Mouse (Mus musculus) kidney, adult 8-10 months (tissue): Measurements from ENCODE around the gene Zcchc10.
"Not testable (repeated sequence)": the region's sequence is repeated elsewhere in the genome, so short reads cannot be mapped to it uniquely, and the experiment has no call there.

Experiments
- DNase-seq, 2 experiments: peaks; one replicate each; pipeline ENCODE4 v3.0.0; 2022

Gene Zcchc10

DNA sequence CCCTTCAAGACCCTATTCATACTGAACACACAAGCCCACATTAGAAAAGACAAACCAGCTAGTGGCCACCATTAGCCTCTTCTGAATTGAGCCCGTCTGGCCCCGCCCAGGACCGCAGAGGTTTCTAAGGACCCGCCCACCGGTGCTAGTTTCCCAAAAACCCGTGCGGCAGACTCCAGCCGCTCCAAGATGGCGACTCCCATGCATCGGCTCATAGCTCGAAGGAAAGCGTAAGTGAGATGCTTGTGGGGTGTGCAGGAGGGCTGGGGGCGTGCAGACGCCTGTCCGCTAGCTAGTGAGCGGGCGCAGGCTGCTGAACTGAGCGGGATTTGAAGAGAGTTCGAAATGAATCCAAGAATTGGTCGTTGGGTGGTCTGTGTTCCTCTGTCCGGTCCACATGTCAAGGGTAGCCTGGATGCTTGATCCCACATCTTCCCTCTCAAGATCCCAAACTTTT is at the start of gene Zcchc10:
TSS of gene Zcchc10 (plus strand) at position 168 of the 457 bp plus-strand sequence.
- DNase-seq, result peak; percentile 85 to 93

DNA sequence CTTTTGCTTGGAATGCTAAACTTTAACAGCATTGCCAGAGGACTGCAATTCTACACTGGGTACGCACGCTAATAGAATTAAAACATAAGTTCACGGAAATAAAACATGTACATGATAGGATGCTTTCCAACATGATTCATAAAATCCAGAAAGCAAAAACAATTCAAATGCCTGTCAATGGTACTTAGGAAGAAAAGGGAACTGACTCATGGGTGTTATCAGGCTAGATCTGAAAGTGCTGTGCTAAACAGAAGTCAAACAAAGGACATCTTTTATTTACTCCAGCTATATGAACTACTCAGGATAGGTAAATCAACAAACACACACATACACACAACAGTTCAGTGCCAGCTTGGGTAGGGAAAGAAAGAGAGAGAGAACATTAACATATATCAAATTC is 49.1 kb upstream of the Zcchc10 start:
- DNase-seq, result no peak

DNA sequence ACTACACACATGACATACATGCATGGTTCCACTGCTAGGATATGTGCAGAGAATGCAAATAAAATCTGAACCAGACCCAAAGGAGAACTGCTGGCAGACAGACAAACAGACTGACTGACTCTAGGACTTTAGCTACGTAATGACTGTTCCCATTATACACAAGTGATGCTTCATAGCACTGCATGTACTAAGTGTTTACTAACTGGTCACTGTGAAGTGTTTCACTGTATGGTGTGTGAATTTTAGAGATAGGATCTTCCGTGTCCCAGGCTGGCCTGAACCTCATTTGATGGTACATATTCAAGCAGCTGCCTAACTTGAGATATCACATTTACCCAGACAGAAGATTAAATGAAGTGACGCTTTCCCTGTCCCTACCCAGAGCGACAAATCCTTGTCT is 46.1 kb upstream of the Zcchc10 start:
- no peak for DNase-seq

DNA sequence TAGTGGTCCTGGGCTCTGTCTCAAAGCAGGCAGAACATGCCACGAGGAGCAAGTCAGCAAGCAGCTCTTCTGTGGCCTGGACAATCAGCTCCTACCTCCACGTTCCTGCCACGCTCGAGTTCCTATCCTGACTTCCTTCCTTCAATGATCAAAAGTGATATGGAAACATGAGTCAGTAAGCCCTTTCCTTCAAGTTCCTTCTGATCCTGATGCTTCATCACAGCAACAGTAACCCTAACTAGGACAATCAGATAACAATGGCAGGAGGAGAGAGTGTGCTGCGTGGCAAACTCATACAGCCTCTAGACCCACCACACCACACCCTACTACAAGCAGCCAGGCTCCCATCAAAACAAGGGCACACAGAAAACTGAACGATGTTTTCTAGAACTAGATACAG is 38.6 kb upstream of the Zcchc10 start:
- no peak for DNase-seq

DNA sequence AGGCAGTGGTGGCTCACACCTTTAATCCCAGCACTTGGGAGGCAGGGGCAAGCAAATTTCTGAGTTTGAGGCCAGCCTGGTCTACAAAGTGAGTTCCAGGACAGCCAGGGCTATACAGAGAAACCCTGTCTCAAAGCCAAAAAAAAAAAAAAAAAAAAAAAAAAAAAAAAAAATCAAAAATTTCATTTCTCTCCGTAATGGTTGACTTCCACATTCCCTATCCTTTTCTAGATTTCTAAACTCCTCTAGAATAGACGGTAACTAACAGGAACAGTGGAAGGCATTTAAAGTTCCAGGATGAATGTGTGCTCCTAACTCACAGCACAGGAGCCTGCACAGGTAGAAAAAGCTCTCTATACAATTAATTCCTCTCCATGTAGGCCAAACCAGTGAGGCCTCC is 34.3 kb upstream of the Zcchc10 start:
- not testable (repeated sequence) for DNase-seq

DNA sequence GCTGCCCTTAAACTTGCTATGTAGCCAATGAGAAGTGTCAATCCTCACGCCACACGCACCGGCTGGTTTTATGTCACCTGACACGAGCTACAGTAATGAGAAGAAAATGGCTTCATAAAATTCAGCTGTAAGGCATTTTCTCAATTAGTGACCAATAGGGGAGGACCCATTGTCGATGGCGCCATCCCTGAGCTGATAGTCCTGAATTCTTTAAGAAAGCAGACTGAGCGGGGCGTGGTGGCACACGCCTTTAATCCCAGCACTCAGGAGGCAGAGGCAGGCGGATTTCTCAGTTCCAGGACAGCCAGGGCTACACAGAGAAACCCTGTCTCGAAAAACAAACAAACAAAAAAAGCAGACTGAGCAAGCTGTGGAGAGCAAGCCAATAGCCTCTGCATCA is 33.6 kb upstream of the Zcchc10 start:
- DNase-seq, result no peak

DNA sequence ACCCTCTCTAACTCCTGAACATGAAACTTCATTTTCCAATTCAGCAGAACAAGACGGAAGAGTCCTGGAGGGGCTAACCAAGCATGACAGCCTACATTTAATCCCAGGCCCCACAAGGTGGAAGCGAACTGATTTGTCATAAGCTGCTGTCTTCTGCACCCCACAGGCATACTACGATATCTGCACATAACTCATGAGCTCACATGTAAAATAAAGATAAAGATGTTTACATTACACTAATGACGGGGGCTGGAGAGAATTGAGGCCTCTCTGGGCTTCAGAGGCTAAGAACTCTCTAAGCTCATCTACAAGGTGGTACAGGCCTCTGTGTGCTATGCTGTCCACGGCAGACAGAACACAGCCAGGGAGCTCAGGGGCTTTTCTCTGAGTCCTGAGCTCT is 30.0 kb upstream of the Zcchc10 start:
- no peak for DNase-seq

DNA sequence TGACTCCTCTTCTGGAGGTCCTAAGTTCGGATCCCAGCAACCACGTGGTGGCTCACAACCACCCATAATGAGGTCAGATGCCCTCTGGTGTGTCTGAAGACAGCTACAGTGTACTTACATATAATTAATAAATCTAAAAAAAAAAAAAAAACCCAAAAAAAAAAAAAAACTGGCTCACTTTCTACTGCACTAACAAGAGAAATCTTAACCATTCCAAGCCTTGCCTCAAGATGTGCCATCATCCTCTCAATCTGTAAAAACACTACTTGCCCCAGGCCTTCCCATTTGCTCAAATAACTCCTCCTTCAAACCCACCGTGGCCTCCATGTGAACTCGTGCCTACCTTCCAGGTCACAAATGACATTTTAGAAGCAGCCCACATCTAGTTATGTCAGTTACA is 27.6 kb upstream of the Zcchc10 start:
- DNase-seq, result no peak

DNA sequence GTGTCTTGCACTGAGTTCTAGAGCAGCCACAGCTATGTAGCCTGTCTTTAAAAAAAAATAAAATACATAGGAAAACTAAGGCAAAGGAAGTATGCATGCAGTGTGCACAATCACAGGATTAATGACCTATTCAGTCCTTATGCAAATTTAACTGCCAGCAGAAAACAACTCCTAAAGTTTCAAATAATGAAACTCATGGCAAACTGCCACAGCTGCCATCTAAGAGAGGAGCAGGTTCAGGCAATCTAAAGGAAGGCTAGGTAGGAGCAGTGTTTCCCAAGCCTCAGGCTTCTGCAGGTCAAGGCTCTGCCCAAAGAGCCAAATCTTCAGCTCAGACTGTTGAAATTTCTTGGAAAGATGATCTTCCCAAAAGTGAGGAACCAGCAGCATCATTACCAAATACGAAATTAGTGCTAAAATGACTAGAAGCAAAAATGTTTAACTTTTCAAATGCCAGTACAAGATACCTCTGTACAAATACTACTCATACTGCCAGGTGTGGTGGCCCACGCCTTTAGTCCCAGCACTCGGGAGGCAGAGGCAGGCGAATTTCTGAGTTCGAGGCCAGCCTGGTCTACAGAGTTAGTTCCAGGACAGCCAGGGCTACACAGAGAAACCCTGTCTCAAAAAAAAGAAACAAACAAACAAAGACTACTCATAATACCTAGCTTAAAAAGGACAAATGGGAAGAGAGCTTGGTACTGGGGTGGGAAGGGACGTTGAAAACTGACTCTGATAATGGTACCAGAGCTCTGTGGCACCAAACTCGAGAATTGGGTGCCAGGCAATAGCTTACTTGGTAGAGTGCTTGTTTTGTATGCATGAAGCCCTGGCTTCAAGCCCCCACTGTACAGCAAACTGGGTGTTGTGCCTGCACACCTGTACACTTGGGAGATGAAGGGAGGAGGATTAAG is 26.3 kb upstream of the Zcchc10 start:
- peak in 1 of 2 experiments; percentile 41 for DNase-seq

DNA sequence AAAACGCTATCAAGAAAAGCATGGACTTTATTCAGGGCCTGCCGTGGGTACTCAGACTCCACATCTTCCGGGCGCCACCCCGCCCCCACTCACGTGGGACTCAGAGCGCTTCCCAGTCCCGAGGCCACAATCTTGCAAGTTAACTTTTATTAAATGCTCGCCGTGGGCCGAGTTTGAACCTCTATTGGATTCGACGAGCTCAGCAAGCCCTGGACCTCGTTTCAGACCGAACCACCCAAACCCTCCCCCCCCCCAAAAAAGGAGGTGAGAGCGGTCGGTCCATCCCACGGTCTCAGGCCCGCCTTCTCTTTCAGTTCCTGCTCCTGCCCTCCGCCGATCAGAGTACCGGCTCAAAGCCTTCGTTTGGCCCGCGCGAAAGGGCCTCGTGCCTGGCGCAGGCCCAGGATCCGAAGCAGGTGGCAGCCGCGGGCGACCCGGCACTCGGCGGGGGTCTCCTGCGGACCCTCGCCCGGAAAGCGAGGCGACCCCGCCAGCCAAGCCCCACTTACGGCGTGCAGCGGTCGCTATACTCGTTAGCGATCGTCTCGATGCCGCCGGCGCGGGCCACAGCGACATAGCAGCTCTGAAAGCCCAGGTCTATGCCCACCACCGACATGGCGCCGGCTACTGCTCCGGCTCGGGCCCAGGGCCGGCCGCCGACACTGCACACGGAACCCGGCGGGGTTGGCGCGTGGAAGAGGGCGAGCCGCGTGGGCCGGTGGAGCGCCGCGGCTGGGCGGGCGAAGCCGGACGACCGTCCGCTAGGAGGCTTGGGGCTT is 24.7 kb upstream of the Zcchc10 start:
- DNase-seq, result peak; percentile 68 to 82

DNA sequence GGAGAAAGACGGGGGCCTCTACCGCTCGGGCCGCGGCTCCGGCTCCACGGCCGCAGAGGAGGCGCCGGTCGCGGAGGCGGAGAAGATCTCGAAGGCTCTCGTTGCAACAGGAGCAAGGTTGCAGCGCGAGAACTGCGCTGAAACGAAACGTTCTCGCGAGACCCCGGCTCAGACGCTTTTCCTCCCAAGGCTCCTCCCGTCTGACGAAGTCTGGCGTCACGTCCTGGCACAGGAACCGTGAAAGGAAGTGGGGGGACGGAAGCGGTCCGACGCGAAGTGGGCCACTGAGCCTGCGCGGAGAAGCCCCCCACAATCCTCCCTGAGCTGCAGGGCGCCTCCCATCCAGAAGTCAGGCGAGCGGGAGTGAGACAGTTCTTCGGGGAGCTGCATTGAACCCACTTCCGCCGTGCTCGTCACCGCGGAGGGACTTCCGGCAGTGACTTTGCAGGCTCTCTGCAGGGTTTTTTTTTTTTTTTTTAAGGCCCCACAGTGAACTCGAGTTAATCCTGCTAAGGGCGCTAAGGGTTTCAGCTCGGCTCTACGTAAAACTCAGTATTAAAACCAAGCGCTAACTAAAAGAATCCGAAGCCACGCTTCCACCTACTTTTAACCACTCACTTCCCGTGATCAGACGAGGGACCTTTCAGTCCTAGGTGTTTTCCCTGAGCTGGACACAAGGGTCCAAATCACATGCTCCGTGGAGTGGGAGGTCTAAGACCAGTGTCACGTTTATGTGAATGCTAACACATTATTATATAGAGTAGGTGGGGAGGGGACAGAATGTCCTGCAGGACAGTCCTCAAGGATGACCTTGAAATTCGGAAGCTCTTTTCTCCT is 23.9 kb upstream of the Zcchc10 start, which contains the start of gene Hspa4:
TSS of gene Hspa4 (minus strand) at position 128 of the 837 bp plus-strand sequence.
- peak; percentile 98 for DNase-seq

DNA sequence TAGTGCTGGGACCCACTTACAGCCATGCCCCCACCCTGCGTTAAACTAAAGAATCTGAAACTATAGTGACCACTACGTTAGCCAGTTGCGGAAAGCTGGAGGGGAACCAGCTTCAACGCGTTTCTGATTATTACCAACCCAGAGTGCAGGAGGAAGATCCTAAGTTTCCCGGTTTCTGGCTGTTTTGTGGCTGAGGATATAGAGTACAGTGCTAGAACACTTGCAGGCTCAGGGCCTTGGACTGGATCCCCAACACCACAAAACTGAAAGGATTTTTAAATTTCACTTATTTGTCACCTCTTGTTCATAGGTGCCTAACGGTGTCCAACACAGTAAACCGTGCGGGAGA is 23.3 kb upstream of the Zcchc10 start:
- peak in 1 of 2 experiments; percentile 22 for DNase-seq

DNA sequence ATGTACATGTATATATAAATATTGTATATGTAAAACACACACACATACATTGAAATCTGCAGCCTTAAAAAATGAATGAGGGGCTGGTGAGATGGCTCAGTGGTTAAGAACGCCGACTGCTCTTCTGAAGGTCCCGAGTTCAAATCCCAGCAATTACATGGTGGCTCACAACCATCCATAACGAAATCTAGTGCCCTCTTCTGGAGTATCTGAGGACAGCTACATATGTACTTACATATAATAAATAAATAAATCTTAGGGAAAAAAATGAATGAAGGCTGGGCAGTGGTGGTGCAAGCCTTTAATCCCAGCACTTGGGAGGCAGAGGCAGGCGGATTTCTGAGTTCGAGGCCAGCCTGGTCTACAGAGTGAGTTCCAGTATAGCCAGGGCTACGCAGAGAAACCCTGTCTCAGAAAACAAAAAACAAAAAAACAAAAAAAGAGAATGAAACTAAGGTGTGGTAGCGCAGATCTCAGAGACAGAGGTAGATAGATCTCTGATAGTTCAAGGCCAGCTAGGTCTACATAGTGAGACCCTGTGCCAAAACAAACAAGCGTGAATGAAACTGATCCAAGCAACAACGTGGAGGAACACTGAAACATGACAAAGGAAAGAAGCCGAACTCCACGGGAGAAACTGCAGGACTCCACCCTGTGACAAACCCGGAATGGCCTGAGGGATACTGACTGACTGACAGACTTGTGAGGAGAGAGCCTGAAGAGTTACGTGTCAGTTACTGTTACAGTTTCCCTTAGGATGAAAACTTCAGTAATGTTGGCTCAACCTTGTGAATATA is 20.2 kb upstream of the Zcchc10 start:
- DNase-seq, result no peak

DNA sequence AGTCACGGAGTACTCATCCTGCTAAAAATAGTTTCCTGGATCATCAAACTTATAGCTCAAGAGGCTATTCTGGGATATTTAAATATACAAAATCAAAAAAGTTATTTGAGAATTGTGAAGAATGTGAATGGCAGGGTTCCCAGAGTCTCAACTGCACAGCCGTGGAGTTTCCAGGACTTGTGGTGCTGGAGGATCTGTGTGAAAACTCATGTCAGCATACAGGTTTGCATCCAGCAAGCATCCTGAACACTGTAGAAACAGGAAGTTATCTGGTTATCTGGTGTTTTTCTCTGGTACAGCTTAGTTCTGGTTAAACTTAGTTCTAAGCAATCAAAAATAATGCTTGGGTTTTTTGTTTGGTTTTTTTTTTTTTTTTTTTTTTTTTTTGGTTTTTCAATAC is 17.5 kb upstream of the Zcchc10 start:
- no peak for DNase-seq

DNA sequence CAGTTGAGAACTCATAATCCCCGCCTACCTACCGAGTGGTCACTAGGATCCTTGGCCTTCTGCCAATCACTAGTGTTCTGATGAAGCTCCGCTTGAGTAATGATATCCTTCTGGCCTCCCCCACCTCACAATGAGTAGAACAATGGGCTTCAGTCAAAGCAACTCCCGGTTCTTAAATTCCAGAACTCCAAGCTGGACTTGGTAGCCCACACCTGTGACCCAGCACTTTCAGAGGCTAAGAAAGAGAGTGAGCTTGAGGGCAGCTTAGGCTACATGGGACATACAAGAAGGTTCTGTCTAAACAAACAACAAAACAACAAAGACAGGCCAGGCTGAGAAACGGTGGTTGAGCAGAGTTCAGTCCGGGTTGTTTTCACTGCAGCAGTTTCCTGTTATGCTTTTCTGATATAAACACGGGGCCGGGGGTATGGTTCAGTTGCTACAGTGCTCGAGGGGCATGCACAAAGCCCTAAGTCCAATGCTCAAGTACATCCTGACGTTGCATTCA is 16.9 kb upstream of the Zcchc10 start:
- peak; percentile 32 to 54 for DNase-seq

DNA sequence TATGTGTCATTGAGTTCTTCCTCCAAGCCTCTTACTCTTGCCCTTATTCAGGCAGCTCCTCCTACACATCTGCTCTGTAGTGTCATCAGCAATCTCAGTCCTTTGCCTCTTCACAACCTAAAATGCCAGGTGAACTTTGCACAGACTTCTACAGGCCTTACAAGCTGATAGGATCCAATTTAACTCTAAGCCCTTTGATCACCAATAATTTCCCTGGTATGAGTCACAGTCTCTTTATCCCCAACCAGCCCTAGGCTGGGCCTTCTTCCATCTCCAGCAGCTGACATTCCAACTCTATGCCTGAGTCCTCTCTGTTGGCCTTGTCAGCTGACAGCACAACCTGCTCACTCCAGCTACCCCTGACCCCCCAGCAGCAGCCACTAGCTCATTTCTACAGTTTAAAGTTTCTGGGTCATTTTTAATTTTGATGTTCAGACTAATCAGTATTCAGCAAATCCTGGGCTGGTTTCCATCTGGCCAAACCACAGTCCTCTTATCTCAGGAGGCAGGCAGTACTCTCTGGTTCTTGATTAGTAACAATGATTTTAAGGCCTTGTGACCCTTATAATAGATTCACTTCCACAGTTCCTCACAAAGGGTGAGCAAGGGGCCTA is 16.1 kb upstream of the Zcchc10 start:
- peak; percentile 19 to 50 for DNase-seq

DNA sequence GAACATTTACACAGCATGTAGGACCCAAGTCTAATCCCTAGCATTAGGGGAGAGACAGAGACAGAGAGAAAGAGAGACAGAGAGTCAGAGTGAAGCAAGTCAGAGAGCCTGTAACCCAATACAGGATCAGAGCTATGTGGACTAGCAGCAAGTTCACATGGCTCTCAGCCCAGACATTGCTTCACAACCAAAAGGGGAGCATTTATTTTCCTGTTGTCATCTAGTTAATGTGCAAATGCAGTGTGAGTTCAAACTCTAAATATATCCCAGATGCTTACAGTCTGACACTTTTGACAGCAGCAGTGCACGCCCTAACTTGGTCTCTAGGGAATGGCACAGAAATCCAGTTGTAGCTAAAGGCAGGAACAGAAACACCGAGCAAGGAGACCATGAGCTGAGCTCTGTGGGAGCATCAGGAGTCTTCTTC is 15.6 kb upstream of the Zcchc10 start:
- peak; percentile 69 to 86 for DNase-seq

DNA sequence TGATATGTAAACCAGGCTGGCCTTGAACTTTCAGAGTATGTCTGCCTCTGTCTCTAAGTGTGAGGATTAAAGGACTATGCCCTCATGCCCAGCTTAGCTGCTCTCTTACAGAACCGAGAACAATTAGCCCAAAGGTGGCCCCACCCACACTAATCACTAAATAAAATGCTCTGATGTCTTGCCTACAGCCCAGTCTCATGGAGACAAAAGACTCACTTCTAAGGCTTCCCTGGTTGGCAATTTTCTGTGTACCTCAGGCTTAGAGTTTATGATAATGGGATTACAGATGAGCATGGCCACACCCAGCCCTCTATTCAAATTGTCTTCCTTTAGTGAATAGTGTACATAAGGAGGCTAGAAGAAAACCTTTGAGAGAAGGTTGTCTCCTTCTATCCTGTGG is 13.1 kb upstream of the Zcchc10 start:
- no peak for DNase-seq

DNA sequence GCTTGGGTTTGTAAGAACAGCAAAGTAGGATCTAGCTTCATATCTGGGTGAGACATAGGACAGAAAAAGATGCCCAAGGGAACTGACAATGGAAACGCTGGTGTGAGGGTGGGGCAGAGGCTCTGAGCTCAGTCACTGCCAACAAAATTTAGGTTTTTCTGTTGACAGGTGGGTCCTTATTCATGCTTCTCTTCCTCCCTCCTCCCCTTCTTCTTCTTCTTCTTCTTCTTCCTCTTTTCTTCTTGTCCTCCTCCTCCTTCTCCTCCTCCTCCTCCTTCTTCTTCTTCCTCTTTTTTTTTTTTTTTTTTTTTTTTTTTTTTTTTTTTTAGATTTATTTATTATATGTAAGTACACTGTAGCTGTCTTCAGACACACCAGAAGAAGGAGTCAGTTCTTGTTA is 11.7 kb upstream of the Zcchc10 start:
- not testable (repeated sequence) for DNase-seq

DNA sequence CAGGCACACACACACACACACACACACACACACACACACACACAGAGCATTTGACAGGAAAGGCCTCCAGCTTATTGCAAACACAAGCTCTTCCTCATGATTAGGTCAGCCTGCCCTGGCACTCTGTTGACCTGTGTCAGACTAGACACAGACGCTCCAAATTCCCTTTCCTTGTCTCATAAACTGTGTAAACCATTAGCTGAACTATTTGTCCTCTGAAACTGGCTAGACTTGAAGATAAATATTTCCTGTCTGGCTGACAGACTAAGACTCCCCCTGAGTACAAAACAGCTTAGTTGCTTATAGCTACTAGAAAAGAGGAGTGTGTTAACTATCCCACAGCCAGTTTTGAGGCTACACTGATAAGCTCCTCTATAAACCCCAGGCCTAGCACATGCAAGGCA is 9.7 kb upstream of the Zcchc10 start:
- peak in 1 of 2 experiments; percentile 40 for DNase-seq

DNA sequence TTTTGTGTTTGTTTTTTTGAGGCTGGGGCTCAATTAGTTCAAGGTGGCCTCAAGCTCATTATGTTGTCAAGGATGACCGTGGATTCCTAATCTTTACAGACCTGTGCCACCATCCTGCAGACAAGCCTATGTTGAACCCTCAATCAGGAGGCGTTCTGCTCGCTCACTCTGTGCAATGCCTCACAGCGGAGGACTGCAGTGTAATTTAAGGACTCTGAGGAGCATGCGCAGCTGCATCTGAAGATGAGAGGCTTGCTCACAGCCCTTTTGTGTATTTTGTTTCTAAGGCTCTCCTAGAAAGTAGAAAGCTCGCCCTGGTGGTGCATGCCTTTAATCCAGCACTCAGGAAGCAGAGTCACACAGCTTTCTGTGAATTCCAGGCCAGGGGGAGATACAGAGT is 7.5 kb upstream of the Zcchc10 start:
- no peak for DNase-seq
